Mouse (Mus musculus) ES-Bruce4 (cell line): Measurements from ENCODE around the gene Fads2. TPM values are rescaled to one million over a fixed set of nuclear protein-coding genes. Genes with fewer than 3 reads are reported as not detected.

Source experiments
- H3K27ac ChIP-seq: 2 replicates; pipeline ENCODE4 v1.5.1; 2012; ENCODE audit warnings: low read length, inconsistent platforms; ENCODE audit not compliant: insufficient read depth
- H3K27me3 ChIP-seq: 2 replicates; pipeline ENCODE4 v1.6.1; 2012; ENCODE audit warnings: mild to moderate bottlenecking, low read length, inconsistent platforms; ENCODE audit not compliant: control insufficient read depth, poor library complexity, insufficient read depth, severe bottlenecking
- H3K36me3 ChIP-seq: 2 replicates; pipeline ENCODE4 v1.6.1; 2012; ENCODE audit warnings: inconsistent platforms, mild to moderate bottlenecking, low read length, moderate library complexity; ENCODE audit not compliant: control insufficient read depth, poor library complexity, insufficient read depth, severe bottlenecking
- H3K4me1 ChIP-seq: one replicate; pipeline ENCODE4 v1.8.1; 2011; ENCODE audit warnings: low read length; ENCODE audit not compliant: control insufficient read depth, insufficient read depth
- H3K4me3 ChIP-seq: 2 replicates; pipeline ENCODE4 v1.5.1; 2011; ENCODE audit warnings: low read depth, mild to moderate bottlenecking, low read length
- H3K9ac ChIP-seq: 2 replicates; pipeline ENCODE4 v1.6.1; 2012; ENCODE audit warnings: low read depth, mild to moderate bottlenecking, inconsistent platforms; ENCODE audit not compliant: poor library complexity, severe bottlenecking
- H3K9me3 ChIP-seq: replicated peaks from 2 replicates; pipeline ENCODE4 v1.6.1; 2012; ENCODE audit warnings: mild to moderate bottlenecking, low read length, inconsistent platforms; ENCODE audit not compliant: control insufficient read depth, poor library complexity, insufficient read depth, severe bottlenecking
- CTCF ChIP-seq: IDR thresholded peaks from one replicate; pipeline ENCODE4 v1.8.1; 2011; ENCODE audit warnings: low read depth, low read length
- EP300 ChIP-seq: IDR thresholded peaks from 2 replicates; pipeline ENCODE4 v1.6.1; 2011; ENCODE audit warnings: low read depth, low read length; ENCODE audit not compliant: insufficient read depth
- POLR2A ChIP-seq: IDR thresholded peaks from one replicate; pipeline ENCODE4 v1.8.1; 2011; ENCODE audit warnings: low read length; ENCODE audit not compliant: insufficient read depth
- polyA plus RNA-seq: library from polyadenylated mRNA; stranded (reverse); fragments of >200 nt; gene quantifications from 2 replicates; pipeline ENCODE4 v1.2.4, GENCODE M21; 2011; ENCODE audit warnings: low read depth; ENCODE audit not compliant: missing spikeins, insufficient read depth, insufficient read length

Gene Fads2
- polyA plus RNA-seq, 1 experiment, result 104 TPM

DNA sequence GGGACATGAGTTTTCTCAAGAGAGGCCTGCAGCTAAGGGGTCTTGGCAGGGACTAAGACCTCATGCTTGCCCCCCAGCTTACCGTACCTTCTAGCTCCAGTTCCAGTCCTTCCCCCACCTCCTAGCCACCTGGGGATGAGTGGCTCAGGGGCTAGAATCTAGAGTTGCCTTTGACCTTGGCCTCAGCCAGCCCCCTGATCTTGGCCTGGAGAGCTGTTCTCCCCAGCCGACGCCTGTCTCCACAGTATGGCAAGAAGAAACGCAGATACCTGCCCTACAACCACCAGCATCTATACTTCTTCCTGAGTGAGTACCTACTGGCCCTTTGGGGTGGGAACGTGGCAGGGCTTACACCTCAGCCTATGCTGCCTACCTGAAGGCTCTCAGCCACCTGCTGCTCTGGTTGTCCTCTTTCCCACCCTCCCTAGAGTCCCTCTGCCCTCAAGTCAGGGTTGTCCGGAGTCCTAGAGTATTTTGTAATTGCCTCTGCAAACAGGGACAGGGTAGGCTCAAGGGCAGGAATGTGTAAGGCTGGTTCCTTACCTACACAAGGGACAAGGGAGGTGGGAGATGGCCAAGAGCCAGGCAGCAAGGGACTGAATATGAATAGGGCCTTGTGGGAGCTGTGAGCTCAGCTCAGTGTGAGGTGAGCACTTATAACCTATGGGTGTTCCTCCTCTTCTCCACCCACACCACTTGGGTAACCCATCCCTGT, 47.0 kb downstream of the Fads2 start:
- Histone ChIP-seq H3K9me3 (no peaks in the 10 kb centered on the region), H3K4me1 (no peaks in the 10 kb centered on the region), H3K27ac (no peak overlapping the region), H3K4me3 (no peak overlapping the region), H3K36me3 (no peaks in the 10 kb centered on the region), H3K27me3 (no peaks in the 10 kb centered on the region), H3K9ac (no peak overlapping the region)
- no peak for TF ChIP-seq POLR2A
- TF ChIP-seq EP300, result no peak
- no peak for TF ChIP-seq CTCF

DNA sequence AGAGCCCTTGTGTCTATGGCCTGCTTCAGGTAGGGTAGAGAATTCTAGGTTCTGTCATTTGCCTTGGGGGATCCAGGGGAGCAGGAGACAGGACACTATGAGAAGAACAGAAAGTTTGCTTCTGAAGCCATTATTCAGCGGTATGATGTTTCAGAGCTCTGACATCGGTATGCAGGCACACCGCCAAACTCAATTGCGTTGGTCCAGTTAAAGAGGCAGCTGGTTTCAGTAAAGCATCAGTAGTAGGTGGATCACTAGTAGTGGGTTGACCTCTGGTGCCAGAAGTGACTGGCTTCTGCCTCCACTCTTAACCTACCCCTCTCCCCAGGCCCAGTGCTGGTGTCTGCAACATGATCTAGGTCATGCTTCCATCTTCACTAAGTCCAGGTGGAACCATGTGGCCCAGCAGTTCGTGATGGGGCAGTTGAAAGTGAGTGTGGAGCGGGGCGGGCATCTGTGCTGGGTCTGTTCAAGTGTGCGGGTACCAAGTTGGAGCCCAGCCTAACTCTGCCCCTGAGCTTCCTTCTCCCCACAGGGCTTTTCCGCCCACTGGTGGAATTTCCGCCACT, 47.8 kb downstream of the Fads2 start:
- no peaks in the 10 kb centered on the region for H3K4me1 ChIP-seq
- H3K9ac ChIP-seq, result no peak overlapping the region
- H3K27me3 ChIP-seq, result no peaks in the 10 kb centered on the region
- H3K4me3 ChIP-seq, result no peak overlapping the region
- no peaks in the 10 kb centered on the region for H3K9me3 ChIP-seq
- H3K36me3 ChIP-seq, result no peaks in the 10 kb centered on the region
- no peak overlapping the region for H3K27ac ChIP-seq
- no peak for TF ChIP-seq POLR2A
- no peak for TF ChIP-seq CTCF
- TF ChIP-seq EP300, result no peak

DNA sequence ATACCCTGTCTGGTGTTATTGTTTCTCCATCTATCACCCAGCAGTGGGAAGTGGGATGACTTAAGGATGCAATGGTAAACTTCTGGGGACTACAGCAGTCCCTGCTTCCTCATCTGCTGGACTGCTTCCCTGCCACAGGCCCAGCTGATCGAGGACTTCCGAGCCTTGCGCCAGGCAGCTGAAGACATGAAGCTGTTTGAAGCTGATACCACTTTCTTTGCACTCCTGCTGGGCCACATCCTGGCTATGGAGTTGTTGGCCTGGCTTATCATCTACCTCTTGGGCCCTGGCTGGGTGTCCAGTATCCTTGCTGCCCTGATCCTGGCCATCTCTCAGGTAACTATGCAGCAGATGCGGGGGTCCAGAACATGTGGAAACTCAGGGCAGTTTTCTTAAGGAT, 48.8 kb downstream of the Fads2 start:
- TF ChIP-seq POLR2A, result no peak
- TF ChIP-seq CTCF, result no peak
- no peak for TF ChIP-seq EP300
- no peaks in the 10 kb centered on the region for H3K4me1 ChIP-seq
- no peaks in the 10 kb centered on the region for H3K36me3 ChIP-seq
- H3K9me3 ChIP-seq, result no peaks in the 10 kb centered on the region
- no peak overlapping the region for H3K4me3 ChIP-seq
- no peaks in the 10 kb centered on the region for H3K27me3 ChIP-seq
- no peak overlapping the region for H3K27ac ChIP-seq
- no peak overlapping the region for H3K9ac ChIP-seq

DNA sequence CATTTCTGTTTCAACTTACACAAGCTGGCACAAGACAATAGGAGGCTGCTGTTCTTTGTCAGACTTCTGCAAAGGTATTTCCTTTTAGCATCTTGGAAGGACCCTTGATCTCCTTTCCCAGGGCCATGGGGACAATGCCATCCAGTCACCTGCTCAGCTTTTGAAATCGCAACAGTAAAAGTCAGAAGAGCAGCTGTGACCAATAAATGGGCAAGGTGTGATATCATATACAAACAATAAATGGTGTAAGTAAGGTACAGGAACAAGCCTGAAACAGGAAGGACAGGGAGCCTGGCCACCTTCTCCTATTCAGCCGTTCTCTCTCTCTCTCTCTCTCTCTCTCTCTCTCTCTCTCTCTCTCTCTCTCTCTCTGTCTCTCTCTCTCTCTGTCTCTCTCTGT, 51.1 kb downstream of the Fads2 start:
- H3K9me3 ChIP-seq, result no peaks in the 10 kb centered on the region
- no peaks in the 10 kb centered on the region for H3K27me3 ChIP-seq
- no peaks in the 10 kb centered on the region for H3K36me3 ChIP-seq
- no peak overlapping the region for H3K4me3 ChIP-seq
- TF ChIP-seq POLR2A (no peak), EP300 (no peak), CTCF (no peak)
- H3K27ac ChIP-seq, result no peak overlapping the region
- no peak overlapping the region for H3K9ac ChIP-seq
- no peaks in the 10 kb centered on the region for H3K4me1 ChIP-seq

DNA sequence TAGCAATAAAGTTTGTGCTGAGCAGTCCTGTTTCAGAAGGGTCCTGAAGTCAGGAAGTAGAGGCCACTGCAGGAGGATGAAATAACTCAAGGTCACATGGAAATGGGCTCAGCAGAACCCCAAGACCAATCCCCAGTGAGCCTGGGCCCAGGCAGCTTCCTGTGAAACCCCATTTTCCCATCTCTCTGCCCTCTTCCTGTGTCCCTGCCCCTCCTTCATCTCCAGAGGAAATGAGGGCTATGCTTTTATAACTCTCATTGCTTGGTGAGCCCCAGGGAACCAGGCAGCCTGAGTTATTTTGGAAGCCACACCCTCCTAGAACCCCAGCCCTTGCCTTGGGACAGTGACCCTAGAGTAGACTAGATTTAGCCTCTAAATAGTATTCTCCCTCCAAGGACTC, 52.0 kb downstream of the Fads2 start:
- Histone ChIP-seq H3K27me3 (no peaks in the 10 kb centered on the region), H3K4me1 (no peaks in the 10 kb centered on the region), H3K27ac (no peak overlapping the region), H3K9me3 (no peaks in the 10 kb centered on the region), H3K4me3 (no peak overlapping the region), H3K36me3 (no peaks in the 10 kb centered on the region), H3K9ac (no peak overlapping the region)
- TF ChIP-seq POLR2A, result no peak
- TF ChIP-seq CTCF, result no peak
- no peak for TF ChIP-seq EP300

DNA sequence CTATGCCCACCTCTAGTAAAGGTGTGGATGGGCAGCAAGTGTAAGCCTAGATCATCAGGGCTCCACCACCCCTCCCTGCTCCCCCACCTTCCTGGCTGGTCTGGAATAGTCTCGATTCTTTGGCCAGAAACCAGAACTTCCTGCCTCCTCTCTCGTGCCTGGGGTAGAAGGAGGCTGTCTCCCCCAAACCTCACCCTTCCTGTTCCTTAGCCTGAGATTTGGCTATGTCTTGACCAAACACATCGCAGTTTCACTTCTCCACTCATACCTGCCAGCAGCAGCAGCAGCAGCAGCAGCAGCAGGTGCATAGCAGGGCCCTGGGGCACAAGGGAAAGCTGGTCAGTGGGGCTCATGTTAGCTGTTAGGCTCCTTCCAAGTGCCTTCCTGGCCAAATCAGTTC, 54.6 kb downstream of the Fads2 start:
- Histone ChIP-seq H3K9ac (no peak overlapping the region), H3K4me1 (no peaks in the 10 kb centered on the region), H3K9me3 (no peaks in the 10 kb centered on the region), H3K27me3 (no peaks in the 10 kb centered on the region), H3K36me3 (no peaks in the 10 kb centered on the region), H3K27ac (no peak overlapping the region), H3K4me3 (no peak overlapping the region)
- TF ChIP-seq POLR2A (no peak), EP300 (no peak), CTCF (no peak)
